Mouse (Mus musculus) mature B cell (primary cell): ENCODE measurements around the gene Pigv.
"Not testable (repeated sequence)": the region's sequence is repeated elsewhere in the genome, so short reads cannot be mapped to it uniquely, and the experiment has no call there.

Experiments
- in situ Hi-C: fragments of 300-500 bp; cut with MboI; formaldehyde crosslinking; loops from 2 replicates; pipeline ENCODE4 v1.14.3; 2019

The Pigv gene

DNA sequence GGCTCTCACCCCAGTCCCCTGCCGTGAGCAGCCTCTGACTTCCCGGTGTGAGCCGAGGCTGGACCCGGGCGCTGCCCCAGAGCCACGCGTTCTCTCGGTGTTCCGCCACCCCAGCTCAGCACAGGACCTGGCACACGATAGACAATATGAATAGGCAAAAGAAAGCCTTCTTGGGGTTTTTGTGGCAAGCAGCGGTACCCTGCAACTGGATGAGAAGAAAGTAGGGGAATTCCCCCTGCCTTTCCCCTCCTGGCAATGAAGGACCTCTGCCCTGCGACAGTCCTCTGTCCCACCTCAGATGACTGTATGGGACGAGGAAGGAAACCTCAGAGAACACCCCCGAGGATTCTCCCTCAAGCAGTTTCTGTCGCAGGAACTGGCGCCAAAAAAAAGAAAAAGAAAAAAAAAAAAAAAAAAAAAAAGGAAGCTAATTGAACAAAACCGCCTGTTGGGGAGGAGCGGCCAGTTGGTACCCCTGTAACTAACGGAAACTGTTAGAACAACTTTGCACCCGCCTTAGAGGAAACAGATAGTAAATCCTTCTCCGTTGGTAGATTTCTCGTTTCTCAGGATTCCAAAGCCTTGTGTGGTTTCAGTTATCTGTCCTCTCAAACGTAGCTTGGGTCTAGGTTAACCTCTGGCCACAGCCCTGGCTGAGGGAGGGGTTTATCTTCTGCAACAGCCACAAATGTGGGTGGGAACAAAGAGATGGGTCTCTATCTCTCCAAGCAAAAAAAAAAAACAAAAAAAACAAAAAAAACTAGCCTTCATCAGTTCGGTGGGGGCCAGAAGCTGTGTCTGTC lies 599 bp upstream of the Pigv start:
- in situ Hi-C loops, result loop anchor here (10.0 kb wide), 1 partner anchor 152 kb away; no protein-coding TSS in a partner anchor

DNA sequence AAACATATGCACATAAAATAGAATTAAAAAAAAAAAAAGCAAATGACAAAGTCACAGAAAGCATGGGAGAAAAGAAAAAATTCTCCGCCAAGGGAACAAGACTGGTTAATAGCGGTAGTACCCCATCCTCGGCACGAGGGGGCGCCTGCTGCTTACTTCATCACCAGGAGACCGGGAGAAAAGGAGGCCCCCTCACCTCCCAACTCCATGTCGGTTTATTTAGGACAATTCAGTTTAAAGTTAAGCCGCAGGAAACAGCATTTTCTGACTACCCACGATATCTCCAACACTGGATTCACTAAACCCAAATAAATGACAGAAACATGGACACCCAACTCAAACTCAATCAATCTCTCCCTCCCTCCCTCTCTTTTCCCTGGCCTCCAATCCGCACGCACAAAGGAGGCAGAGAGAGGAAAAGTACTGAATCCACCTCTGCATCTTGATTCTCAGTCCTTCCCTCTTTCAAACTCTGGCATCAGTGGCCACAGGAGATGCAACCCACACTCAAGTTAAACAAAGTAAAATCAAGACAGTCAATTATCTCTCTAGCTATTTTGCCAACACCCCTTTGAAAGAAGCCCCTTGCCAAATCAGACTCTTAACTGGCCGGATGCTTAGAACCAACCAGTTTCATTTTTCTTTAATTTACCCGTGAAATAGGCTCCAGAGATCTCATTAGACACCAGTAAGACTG lies 1.1 kb downstream of the Pigv start:
- in situ Hi-C loops, result loop anchor here (10.0 kb wide), 1 partner anchor 153 kb away; no protein-coding TSS in a partner anchor

GRCm38 (mm10) chr4:133669652-133670210 lies 2.7 kb downstream of the Pigv start:
- in situ Hi-C loops, result loop anchor here (10.0 kb wide), 1 partner anchor 155 kb away; no protein-coding TSS in a partner anchor

DNA sequence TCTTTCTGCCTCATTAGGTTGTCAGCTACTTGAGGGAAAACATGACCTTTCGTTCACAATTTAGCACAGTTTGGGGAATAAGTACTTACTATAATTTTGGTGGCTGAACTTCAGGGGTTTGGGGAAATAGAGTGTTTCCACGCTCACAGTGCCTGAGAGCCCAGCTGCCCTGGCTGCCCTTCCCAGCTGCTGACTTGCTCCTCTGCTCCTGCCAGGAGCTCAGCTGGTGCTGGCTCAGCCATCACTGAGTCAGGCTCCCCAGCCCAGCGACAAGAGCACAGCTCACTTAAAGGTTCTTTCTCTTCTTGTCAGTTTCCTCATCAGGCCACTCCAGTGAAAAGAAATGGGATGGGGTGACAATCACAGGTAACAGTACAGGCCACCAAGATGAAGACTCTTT lies 3.9 kb downstream of the Pigv start:
- in situ Hi-C loops, result no loop called here

DNA sequence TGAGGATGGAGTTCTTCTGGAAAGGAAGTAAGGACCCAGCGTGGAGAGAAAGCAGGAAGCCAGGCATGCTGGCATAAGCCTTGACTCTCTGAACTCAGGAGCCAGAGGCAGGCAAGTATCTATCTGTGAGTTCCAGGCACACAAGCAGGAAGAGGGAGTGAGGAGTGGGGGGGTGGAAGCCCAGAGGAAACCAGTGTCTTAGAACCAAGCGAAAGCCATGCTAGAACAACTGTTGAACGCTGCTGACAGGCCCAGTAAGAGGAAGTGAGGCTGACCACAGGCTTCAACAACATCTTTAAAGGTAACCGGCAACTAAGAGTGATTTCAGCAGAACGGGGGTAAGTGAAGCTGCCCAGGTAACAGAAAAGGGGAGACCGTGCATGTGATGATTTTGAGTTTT lies 6.2 kb downstream of the Pigv start:
- in situ Hi-C loops, result no loop called here

GRCm38 (mm10) chr4:133665118-133665517 lies 7.3 kb downstream of the Pigv start:
- in situ Hi-C loops, result no loop called here

GRCm38 (mm10) chr4:133662945-133663344 lies 9.5 kb downstream of the Pigv start:
- in situ Hi-C loops, result no loop called here

GRCm38 (mm10) chr4:133662421-133662820 lies 10.0 kb downstream of the Pigv start:
- in situ Hi-C loops, result no loop called here

DNA sequence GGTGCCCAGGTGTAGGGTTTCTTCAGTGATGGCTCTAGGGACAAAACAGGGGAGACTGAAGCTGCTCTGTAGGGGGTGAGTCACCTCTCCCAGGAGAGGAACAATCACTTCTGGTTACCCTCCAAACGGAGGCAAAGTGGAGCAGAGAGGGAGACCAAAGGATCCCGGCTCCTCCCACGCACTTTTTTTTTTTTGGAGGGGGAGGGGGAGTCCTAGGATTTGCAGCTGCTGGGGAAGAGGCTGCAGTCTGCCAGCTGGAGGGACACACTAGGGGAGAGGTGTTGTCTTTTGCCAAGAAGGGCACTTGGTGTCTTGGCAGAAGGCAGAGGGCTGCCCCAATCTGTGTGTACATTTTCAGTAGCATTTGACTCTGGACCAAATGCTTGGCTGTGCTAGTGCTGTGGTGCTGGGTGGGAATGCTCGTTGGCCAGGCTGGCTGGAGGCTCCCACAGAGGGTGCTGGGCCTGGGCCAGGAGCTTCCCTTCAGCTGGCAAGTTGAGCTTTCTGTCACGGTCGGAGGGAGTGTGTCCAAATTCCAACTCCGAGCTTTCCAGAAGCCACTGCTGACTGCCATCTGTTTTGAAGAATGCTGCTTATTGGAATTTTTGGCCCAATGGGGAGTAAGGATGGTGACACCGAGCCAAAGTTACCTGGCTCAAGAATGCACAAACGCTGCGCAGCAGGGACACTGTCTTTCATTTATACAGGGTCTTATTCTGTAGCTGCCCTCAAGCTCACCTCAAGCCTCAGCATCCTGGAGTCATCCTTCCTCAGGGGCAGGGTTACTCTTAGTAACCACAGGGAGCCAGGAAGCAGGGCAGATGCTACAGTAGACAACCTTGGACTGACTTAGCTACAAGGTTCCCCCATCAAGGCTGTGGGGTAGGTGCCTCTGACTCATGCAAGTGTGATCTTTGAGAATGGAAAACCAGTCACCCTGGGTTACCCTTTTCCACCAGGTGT lies 12.0 kb downstream of the Pigv start:
- in situ Hi-C loops, result no loop called here

DNA sequence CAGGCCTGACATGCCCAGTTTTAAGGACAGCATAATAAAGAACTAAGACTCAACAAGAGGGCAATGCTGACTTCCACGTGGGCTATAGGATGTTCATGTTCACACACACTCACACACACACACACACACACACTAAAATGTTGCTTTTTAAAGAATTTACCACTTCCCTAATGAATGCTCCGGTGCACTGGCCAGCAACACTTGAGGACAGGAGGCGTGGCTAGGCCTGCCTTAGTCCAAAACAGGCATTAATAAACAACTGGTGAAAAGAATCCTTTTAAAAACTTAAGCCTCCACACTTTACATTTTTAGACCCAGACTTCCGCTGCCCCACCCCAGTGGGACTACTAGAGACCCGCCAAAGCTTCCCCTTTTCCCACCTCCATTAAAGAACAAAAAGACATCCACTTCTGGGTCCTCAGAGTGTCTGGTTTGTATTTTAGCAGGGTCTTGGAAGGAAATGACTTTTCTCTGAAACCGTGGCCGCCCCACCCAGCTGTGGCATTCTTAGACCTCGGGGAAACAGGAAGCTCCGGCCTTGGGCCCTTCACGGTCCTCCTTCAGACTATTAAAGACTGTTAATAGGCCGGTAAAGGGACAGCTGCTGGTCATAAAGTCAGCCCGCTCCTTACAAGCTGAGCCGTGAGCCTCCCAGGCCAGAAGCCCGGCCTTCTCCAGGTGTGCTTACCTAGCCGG lies 12.8 kb downstream of the Pigv start:
- in situ Hi-C loops, result no loop called here

DNA sequence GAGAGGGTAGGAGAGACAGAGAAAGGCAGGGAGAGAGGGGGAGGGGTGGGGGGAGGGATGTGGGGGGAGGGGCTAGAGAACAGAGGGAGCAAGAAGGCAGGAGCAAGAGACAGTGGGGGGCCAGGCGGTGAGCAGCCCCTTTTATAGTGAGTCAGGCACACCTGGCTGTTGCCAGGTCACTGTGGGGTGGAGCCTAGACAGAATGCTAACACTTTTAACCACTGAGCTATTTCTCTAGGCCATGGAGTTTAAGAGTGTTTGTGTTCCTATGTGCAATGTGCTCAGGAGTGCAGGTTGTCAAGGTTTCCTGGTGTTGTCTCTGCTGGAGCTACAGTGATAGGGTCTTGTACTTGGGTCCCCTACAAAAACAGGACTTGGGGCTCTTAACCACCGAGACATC lies 13.7 kb downstream of the Pigv start:
- in situ Hi-C loops, result no loop called here

- in situ Hi-C loops, result no loop called here
Observed at GRCm38 (mm10) chr4:133657829-133658458, 14.5 kb downstream of the Pigv start.

DNA sequence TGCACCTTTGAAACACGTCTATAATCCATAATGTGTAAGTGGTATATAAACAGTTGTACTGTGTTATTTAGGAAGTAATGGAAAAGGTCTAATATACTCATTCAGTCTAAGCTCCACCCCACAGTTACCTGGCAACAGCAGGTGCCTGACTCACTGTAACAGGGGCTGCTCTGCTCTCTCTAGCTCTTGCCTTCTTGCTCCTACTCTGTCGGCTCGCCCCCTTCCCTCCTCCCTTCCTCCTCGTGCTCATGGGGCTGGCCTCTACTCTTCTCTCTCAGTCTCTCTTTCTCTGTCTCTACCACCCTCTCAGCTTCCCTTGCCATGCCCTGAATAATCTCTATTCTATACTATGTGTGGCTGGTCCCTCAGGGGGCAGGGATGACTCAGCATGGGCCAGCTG lies 15.4 kb downstream of the Pigv start:
- in situ Hi-C loops, result no loop called here

DNA sequence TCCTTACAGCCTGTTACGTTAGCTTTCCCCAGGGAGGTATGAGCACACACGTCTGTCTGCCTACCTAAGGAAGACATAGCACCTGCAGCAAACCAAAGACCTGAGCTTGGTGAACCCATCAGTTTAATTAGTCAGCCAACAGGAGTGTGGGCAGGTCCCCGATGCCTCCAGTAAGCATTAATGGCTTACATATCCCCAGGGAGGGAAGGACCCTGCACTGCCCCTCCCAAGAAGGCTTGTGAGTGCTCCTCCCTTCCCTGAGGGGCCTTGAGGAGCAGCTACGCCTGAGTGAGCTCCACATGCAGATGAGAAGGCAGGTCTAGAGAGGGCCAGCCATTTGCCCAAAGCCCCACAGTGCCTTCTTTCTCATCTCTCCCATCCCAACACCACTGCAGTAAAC lies 16.2 kb downstream of the Pigv start:
- in situ Hi-C loops, result no loop called here

DNA sequence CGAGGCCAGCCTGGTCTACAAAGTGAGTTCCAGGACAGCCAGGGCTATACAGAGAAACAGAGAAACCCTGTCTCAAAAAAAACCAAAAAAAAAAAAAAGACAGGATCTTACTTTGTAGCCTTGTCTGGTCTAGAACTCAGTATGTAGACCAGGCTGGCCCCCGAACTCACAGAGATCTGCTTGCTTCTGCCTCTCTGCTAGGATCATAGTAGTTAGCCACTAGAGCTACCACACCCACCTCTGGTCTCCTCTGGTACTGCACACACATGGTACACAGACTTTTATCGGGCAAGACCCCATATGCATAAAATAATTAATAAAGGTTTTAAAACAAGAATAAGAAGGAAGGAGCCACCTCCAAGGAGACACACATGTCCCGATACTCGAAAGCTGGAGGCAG lies 18.4 kb downstream of the Pigv start:
- in situ Hi-C loops, result not testable (repeated sequence)

GRCm38 (mm10) chr4:133652746-133653145 lies 19.7 kb downstream of the Pigv start:
- in situ Hi-C loops, result no loop called here

DNA sequence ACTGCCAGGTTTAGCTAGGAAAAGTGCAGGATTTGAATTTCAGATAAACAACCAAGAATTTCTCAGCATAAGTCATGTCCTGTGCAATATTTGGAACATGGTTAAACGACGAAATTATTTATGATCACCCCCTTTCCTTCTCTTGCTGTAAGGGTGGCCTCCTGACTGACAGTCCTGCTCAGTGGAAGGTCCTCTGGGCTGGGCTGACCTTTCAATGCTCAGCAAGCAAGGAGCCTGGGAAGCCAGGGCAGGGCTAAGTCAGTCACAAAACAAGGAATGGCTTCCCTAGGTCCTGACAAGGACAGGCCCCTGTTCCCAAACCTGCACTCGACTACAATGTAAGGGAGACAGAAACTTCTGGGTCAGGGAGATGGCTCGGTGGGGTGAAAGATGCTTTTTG lies 20.5 kb downstream of the Pigv start:
- in situ Hi-C loops, result no loop called here

- in situ Hi-C loops, result no loop called here
Observed at GRCm38 (mm10) chr4:133651445-133651844, 21.0 kb downstream of the Pigv start.

GRCm38 (mm10) chr4:133649989-133650699 lies 22.3 kb downstream of the Pigv start, which contains the start of gene Zdhhc18:
Gene Zdhhc18, minus strand, starts transcription at chr4:133650154.
- in situ Hi-C loops, result no loop called here

DNA sequence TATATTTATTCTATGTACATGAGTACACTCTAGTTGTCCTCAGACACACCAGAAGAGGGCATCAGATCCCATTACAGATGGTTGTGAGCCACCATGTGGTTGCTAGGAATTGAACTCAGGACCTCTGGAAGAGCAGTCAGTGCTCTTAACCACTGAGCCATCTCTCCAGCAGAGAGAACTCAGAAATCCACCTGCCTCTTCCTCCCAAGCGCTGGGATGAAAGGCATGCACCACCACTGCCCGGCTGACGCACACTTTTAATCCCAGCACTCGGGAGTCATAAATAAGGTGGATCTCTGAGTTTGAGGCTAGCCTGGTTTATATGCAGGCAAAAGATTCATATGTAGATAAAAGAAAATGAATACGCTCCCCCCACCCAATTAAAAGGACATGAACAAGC lies 23.0 kb downstream of the Pigv start:
- in situ Hi-C loops, result not testable (repeated sequence)
